Mouse (Mus musculus) ES-E14 (cell line): ENCODE results near the gene Ccdc12.

Experiments used
- MAFK ChIP-seq: IDR thresholded peaks from 2 replicates; pipeline ENCODE4 v1.6.1; 2014; ENCODE audit warnings: mild to moderate bottlenecking, low read depth, low read length, inconsistent platforms; ENCODE audit not compliant: insufficient read depth
- ZC3H11A ChIP-seq: IDR thresholded peaks from 2 replicates; pipeline ENCODE4 v1.6.1; 2012; ENCODE audit warnings: low read depth, mild to moderate bottlenecking, inconsistent platforms, low read length, borderline replicate concordance

DNA sequence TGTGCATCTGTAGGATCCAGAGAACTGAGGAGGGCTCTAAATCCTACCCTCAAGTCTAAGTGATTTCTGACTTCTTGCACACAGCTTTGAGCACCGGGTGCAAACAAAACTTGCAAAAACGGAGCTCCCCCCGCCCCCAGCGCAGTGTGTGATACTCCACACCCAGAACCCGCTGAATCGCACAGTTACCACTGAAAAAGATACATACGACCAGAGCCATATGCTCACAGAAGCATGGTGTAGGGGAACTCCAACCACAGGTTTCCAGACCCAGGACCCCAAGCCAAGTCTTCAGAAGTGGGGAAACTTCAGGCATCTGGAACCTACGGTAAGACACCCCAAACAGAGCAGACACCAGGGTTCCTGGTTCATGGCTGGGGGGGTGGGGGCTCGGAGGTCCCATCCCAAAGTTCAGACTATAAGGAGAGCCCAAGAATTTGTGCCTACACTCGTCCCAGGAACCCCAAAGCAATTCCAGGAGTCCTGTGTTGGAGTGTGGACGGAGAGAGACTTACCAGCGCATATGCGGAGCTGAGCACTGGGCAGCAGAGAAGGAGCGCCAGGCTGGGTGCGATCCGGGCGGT is 85.5 kb downstream of the Ccdc12 start, which contains the start of gene Myl3:
- TF ChIP-seq MAFK (no peak), ZC3H11A (no peak)
